In the genomic region with DNA sequence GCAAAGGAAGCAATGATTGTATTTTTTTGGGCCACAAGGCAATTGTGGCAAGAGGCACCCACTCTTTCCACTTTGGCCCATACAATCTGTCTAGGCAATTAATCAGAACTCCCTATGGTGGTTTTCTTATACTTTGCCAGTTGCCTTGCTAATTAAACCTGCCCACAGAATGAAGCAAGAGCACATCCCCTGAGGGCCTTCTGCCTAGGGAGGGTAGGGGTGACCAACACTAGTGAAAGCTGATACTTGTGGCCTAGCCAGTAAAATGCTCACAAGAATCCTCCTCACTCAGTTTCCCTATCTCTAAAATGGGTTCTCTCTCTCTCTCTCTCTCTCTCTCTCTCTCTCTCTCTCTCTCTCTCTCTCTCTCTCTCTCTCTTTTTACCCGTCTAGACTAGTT, we compare ENCODE assay signal across 8 mouse cellular contexts. TPM values are rescaled to one million over a fixed set of nuclear protein-coding genes. Genes with fewer than 3 reads are reported as not detected.
DNase-seq lines count a peak whose midpoint lies in the region; ATAC-seq and TF ChIP-seq lines count a peak whose summit lies in the region.

No protein-coding gene starts in this region.

- no peaks in the 10 kb centered on the region for H3K4me1 ChIP-seq in kidney, embryonic 16.5 days (ENCODE audit: insufficient read depth, low read length)
- no peaks in the 10 kb centered on the region for H3K4me1 ChIP-seq in embryonic facial prominence, embryonic 11.5 days (ENCODE audit: control insufficient read depth, insufficient read depth, low read length)
- no peaks in the 10 kb centered on the region for H3K4me1 ChIP-seq in intestine, embryonic 14.5 days (replicated peaks; ENCODE audit: control insufficient read depth, insufficient read depth, low read length)

- DNase-seq in kidney, adult 8-10 months, result no peak
- DNase-seq in embryonic facial prominence, embryonic 11.5 days (ENCODE audit: low spot score), result no peak
- no peak for DNase-seq in intestine, embryonic 14.5 days (ENCODE audit: low spot score)
- DNase-seq in cerebellum, postnatal 25 days, result no peak
- DNase-seq in layer of hippocampus, adult 18-20 months (ENCODE audit: low spot score in 2 of 2), result no peak
- DNase-seq in cerebellum, postnatal 14 days, result no peak

- H3K9me3 ChIP-seq in kidney, embryonic 16.5 days (ENCODE audit: low read length), result no peaks in the 10 kb centered on the region
- H3K9me3 ChIP-seq in embryonic facial prominence, embryonic 11.5 days (replicated peaks; ENCODE audit: control insufficient read depth, low read length), result no peaks in the 10 kb centered on the region
- no peaks in the 10 kb centered on the region for H3K9me3 ChIP-seq in intestine, embryonic 14.5 days (ENCODE audit: control insufficient read depth, low read length)

- H3K36me3 ChIP-seq in kidney, embryonic 16.5 days (ENCODE audit: insufficient read depth, low read length), result no peaks in the 10 kb centered on the region
- H3K36me3 ChIP-seq in embryonic facial prominence, embryonic 11.5 days (replicated peaks; ENCODE audit: control insufficient read depth, insufficient read depth, low read depth, low read length), result no peaks in the 10 kb centered on the region
- no peaks in the 10 kb centered on the region for H3K36me3 ChIP-seq in intestine, embryonic 14.5 days (ENCODE audit: control insufficient read depth, insufficient read depth, low read length)
- H3K36me3 ChIP-seq in myocyte (ENCODE audit: control insufficient read depth, insufficient read depth), result no peaks in the 10 kb centered on the region

- ATAC-seq in kidney, embryonic 16.5 days (ENCODE audit: low FRiP score, low TSS enrichment), result peak; percentile 25; the same call in 1 of the 2 replicates
- ATAC-seq in embryonic facial prominence, embryonic 11.5 days (replicated peaks; ENCODE audit: insufficient number of reproducible peaks, low FRiP score, low TSS enrichment, low read depth), result no peak
- no peak for ATAC-seq in intestine, embryonic 14.5 days (replicated peaks; ENCODE audit: low FRiP score, low TSS enrichment, low read depth)

- no peak overlapping the region for H3K27ac ChIP-seq in kidney, embryonic 16.5 days (ENCODE audit: low read length)
- H3K27ac ChIP-seq in embryonic facial prominence, embryonic 11.5 days (replicated peaks; ENCODE audit: low read depth, low read length), result no peak overlapping the region
- no peak overlapping the region for H3K27ac ChIP-seq in intestine, embryonic 14.5 days (ENCODE audit: low read depth)

- no peak for TF ChIP-seq POLR2A in myocyte (IDR thresholded peaks at IDR 0.05; ENCODE audit: insufficient read length, low read depth)

- H3K79me2 ChIP-seq in myocyte (ENCODE audit: control insufficient read depth, insufficient read depth), result peaks cover 9% of the 10 kb centered on the region

- no peak overlapping the region for H3ac ChIP-seq in myocyte (ENCODE audit: control insufficient read depth, insufficient read length)

- no peaks in the 10 kb centered on the region for H3K27me3 ChIP-seq in kidney, embryonic 16.5 days (ENCODE audit: insufficient read depth, low read length)
- H3K27me3 ChIP-seq in embryonic facial prominence, embryonic 11.5 days (ENCODE audit: control insufficient read depth, insufficient read depth, low read length), result no peaks in the 10 kb centered on the region
- no peaks in the 10 kb centered on the region for H3K27me3 ChIP-seq in intestine, embryonic 14.5 days (replicated peaks; ENCODE audit: control insufficient read depth, insufficient read depth, low read length)
- no peaks in the 10 kb centered on the region for H3K27me3 ChIP-seq in myocyte (ENCODE audit: control insufficient read depth, insufficient read depth, insufficient read length)

- peak overlapping the region; percentile 54 for H3K4me2 ChIP-seq in kidney, embryonic 16.5 days (replicated peaks; ENCODE audit: low read depth, low read length)
- H3K4me2 ChIP-seq in embryonic facial prominence, embryonic 11.5 days (ENCODE audit: low read depth, low read length), result no peak overlapping the region
- peak overlapping the region; percentile 49 for H3K4me2 ChIP-seq in intestine, embryonic 14.5 days (ENCODE audit: low read length)
- H3K4me2 ChIP-seq in myocyte (ENCODE audit: low read depth), result peak overlapping the region; percentile 22

- peak overlapping the region; percentile 61 for H3K4me3 ChIP-seq in kidney, embryonic 16.5 days (ENCODE audit: low read length)
- H3K4me3 ChIP-seq in embryonic facial prominence, embryonic 11.5 days (ENCODE audit: low read depth, low read length), result peak overlapping the region; percentile 50; the same call in 1 of the 2 replicates
- peak overlapping the region; percentile 42 for H3K4me3 ChIP-seq in intestine, embryonic 14.5 days (ENCODE audit: low read depth, low read length)
- peak overlapping the region; percentile 61 for H3K4me3 ChIP-seq in myocyte

- 27% methylated on average over 1 of the region's 1 CpGs for WGBS in kidney, embryonic 16.5 days
- WGBS in embryonic facial prominence, embryonic 11.5 days, result no CpG with 5 or more reads among the region's 1 CpGs
- WGBS in intestine, embryonic 14.5 days, result 13% methylated on average over 1 of the region's 1 CpGs

- no peak overlapping the region for H3K9ac ChIP-seq in kidney, embryonic 16.5 days (replicated peaks; ENCODE audit: low read length)
- H3K9ac ChIP-seq in embryonic facial prominence, embryonic 11.5 days (replicated peaks; ENCODE audit: low read length), result no peak overlapping the region
- H3K9ac ChIP-seq in intestine, embryonic 14.5 days (ENCODE audit: low read length), result no peak overlapping the region

TF ChIP-seq in myocyte, 11 proteins besides CTCF, POLR2A, EP300 and RAD21:
- 0 out of 2 replicates have a peak, but pooled peaks have one; percentile 9 for TF ChIP-seq CEBPB (IDR thresholded peaks at IDR 0.05; ENCODE audit: insufficient read depth, poor library complexity, severe bottlenecking)
- TF ChIP-seq E2F4 (IDR thresholded peaks at IDR 0.05; ENCODE audit: insufficient read depth), result no peak

RNA-seq across cellular contexts. Expression of gene Diaph2, which starts 0.4 kb away (rescaled TPM):
- polyA plus RNA-seq in kidney, embryonic 16.5 days (2015; fragmentation: Nextera tagmentation; extraction: Ambion mirVana), result 4.4 and 5.2 TPM in 2 replicates
- polyA plus RNA-seq in embryonic facial prominence, embryonic 11.5 days (2014; fragmentation: Nextera tagmentation; extraction: Ambion mirVana), result 4.6 and 4.7 TPM in 2 replicates
- polyA plus RNA-seq in intestine, embryonic 14.5 days (2014; fragmentation: Nextera tagmentation; extraction: Ambion mirVana), result 4.5 TPM in 2 replicates
- 1.4 TPM for polyA plus RNA-seq in myocyte (2012; fragmentation: generic; extraction: Trizol)
- total RNA-seq in layer of hippocampus, adult 18-20 months (2021), result 10 to 100 TPM; 22.5 to 26.2 TPM
